Comparison of ENCODE assay signal across 8 mouse cellular contexts in the genomic region with DNA sequence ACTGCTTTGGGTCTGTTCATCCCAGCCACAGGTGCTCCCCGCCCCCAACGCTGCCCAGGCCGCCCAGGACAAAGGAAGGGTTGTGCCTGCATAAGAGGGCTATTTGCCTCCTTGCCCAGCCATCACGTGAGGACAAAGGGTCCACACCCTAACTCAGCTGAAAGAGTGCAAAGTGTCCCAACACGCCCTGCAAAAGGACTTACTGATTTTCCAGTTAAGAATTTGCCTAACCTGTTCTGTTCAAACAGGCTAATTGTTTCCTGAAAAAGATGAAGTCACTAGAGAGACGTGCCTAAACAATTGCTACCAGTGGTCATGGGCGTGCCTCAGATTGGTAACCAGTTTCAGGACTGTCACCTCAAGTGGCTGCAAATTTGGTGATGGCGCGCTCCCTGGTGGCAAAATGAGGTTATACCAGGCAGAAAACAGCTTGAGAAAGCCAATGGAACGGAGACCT. TPM values are rescaled to one million over a fixed set of nuclear protein-coding genes. Genes with fewer than 3 reads are reported as not detected.
A peak's percentile ranks its signal among the peaks of the same experiment; 100 is the strongest.
DNase-seq lines count a peak whose midpoint lies in the region.

No protein-coding gene starts in this region.

- DNase-seq in 3T3-L1 (ENCODE audit: low read depth, low spot score) (peak; percentile 92), liver (peak; percentile 82)
- peak; percentile 81 to 94 for DNase-seq in adrenal gland, adult (ENCODE audit: inconsistent age in 2 of 2, low spot score in 1 of 2)
- peak; percentile 85 for DNase-seq in embryo, embryonic 11 days
- peak; percentile 52 to 69 for DNase-seq in gastrocnemius, postnatal 4 days (ENCODE audit: low spot score in 2 of 2)
- peak; percentile 83 for DNase-seq in kidney, adult 9 months
- peak; percentile 76 to 82 for DNase-seq in monocyte, adult 2 months (ENCODE audit: low read depth in 1 of 2, low spot score in 2 of 2)
- peak; percentile 63 to 77 for DNase-seq in spleen, postnatal 36 days (ENCODE audit: low spot score in 2 of 2)

RNA-seq across cellular contexts. Expression of gene Ppp1r21, which starts 18.8 kb away (rescaled TPM):
- 10 to 100 TPM; 18.5 to 18.6 TPM for total RNA-seq in gastrocnemius, postnatal 4 days (2021)

Comparison
In these comparisons a context has a peak if more than half of its experiments do, and no peak if none do; other contexts are left out.
1. Peak in every context shown above with its lines: DNase-seq.